16 mouse cellular contexts compared by ENCODE assay signal in the genomic region with DNA sequence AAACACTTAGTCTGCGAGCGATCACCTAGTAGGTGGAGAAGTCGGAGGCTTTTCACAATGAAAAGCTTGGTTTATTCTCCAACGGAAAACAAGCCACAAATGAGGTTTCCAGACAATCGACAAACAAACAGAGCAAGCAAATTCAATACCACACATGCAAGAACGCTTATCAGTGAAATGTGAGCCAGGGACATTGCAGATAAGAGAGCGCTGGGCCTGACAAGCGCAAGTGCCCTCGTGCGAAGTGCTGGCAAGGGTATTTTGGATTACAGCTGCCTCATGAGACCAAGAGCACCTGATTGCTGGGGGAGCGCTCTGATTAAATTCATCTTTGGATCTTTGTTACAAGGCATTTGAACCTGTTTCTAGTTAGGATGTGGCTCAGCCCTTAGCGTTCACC. TPM values are rescaled to one million over a fixed set of nuclear protein-coding genes. Genes with fewer than 3 reads are reported as not detected.
DNase-seq lines count a peak whose midpoint lies in the region; ATAC-seq and TF ChIP-seq lines count a peak whose summit lies in the region.
"Had no signal": no experiment of that assay in that cellular context is flagged by ENCODE, and none has a peak within 500 bp of the region (broad histone marks: within the 10 kb centered on the region; RNA-seq: fewer than 3 reads in every experiment).

No protein-coding gene starts in this region.

- H3K36me3 ChIP-seq in MEL (ENCODE audit: control insufficient read depth in 1 of 2, insufficient read depth in 2 of 2, low read length in 2 of 2): peaks cover 0 to 13% of the 10 kb centered on the region in 2 experiments; a peak in 2 of 4 replicates
- no peaks in the 10 kb centered on the region for H3K36me3 ChIP-seq in liver, embryonic 15.5 days (replicated peaks)
- H3K36me3 ChIP-seq: hindbrain, embryonic 13.5 days; kidney, embryonic 15.5 days; limb, embryonic 13.5 days had no signal

- H3K27ac ChIP-seq in MEL (ENCODE audit: control insufficient read depth, low read depth, low read length): no peak overlapping the region
- H3K27ac ChIP-seq in liver, embryonic 15.5 days (replicated peaks): no peak overlapping the region
- H3K27ac ChIP-seq: hindbrain, embryonic 13.5 days; kidney, embryonic 15.5 days; limb, embryonic 13.5 days had no signal

- TF ChIP-seq CTCF in MEL (IDR thresholded peaks at IDR 0.05 in 2 of 3, conservative IDR thresholded peaks at IDR 0.05 in 1 of 3; ENCODE audit: control insufficient read depth in 1 of 3, insufficient read depth in 1 of 3, low read depth in 2 of 3, low read length in 3 of 3, poor library complexity in 1 of 3, severe bottlenecking in 1 of 3): no peak

- TF ChIP-seq POLR2A in MEL (IDR thresholded peaks at IDR 0.05; ENCODE audit: control insufficient read depth in 1 of 2, insufficient read depth in 1 of 2, low read depth in 1 of 2, low read length in 2 of 2, poor library complexity in 1 of 2): no peak

- H3K9ac ChIP-seq in MEL (ENCODE audit: control insufficient read depth, low read depth, low read length, poor library complexity, severe bottlenecking): no peak overlapping the region
- no peak overlapping the region for H3K9ac ChIP-seq in liver, embryonic 15.5 days
- H3K9ac ChIP-seq: hindbrain, embryonic 13.5 days; kidney, embryonic 15.5 days; limb, embryonic 13.5 days had no signal

- no peak for TF ChIP-seq RAD21 in MEL (IDR thresholded peaks at IDR 0.05; ENCODE audit: low read depth, low read length)

- intact Hi-C loops in heart, postnatal 10 days (cut with DNase I): no loop called here

- peak; percentile 79 to 82 for TF ChIP-seq EP300 in MEL (IDR thresholded peaks at IDR 0.05; ENCODE audit: low read depth in 1 of 2, low read length in 2 of 2)

- peak overlapping the region; percentile 6 to 25; a peak in 2 of 4 replicates for H3K4me3 ChIP-seq in MEL (ENCODE audit: control insufficient read depth in 1 of 2, insufficient read depth in 1 of 2, low read depth in 2 of 2, low read length in 2 of 2)
- no peak overlapping the region for H3K4me3 ChIP-seq in liver, embryonic 15.5 days (replicated peaks)
- H3K4me3 ChIP-seq: hindbrain, embryonic 13.5 days; kidney, embryonic 15.5 days; limb, embryonic 13.5 days had no signal

- peaks cover 3 to 16% of the 10 kb centered on the region in 2 experiments for H3K4me1 ChIP-seq in MEL (ENCODE audit: control insufficient read depth in 1 of 2, insufficient read depth in 2 of 2, low read length in 2 of 2)
- peaks cover 16% of the 10 kb centered on the region for H3K4me1 ChIP-seq in liver, embryonic 15.5 days (replicated peaks)
- H3K4me1 ChIP-seq: hindbrain, embryonic 13.5 days; kidney, embryonic 15.5 days had no signal

- H3K79me2 ChIP-seq in MEL (ENCODE audit: control insufficient read depth, insufficient read depth, low read length, poor library complexity): no peaks in the 10 kb centered on the region

- peak overlapping the region; percentile 39 for H3K4me2 ChIP-seq in liver, embryonic 15.5 days
- H3K4me2 ChIP-seq: hindbrain, embryonic 13.5 days; kidney, embryonic 15.5 days; limb, embryonic 13.5 days; midbrain, embryonic 11.5 days had no signal

- 12% methylated on average over 12 of the region's 12 CpGs for WGBS in liver, embryonic 15.5 days (ENCODE audit: insufficient replicate concordance)

- ATAC-seq in liver, embryonic 15.5 days (ENCODE audit: insufficient read depth): peak; percentile 65
- ATAC-seq: forebrain, embryonic 14.5 days had no signal

- no peaks in the 10 kb centered on the region for H3K27me3 ChIP-seq in MEL (ENCODE audit: control insufficient read depth in 1 of 2, insufficient read depth in 2 of 2, low read length in 2 of 2)
- no peaks in the 10 kb centered on the region for H3K27me3 ChIP-seq in liver, embryonic 15.5 days
- H3K27me3 ChIP-seq: CH12.LX; hindbrain, embryonic 13.5 days; kidney, embryonic 15.5 days; limb, embryonic 13.5 days had no signal

- peak; percentile 67 for DNase-seq in MEL (ENCODE audit: low read depth, low spot score)
- peak; percentile 49 to 70 for DNase-seq in heart, adult 18-20 months
- DNase-seq in heart, postnatal 10 days: peak; percentile 33 to 64
- DNase-seq in kidney, adult 11 months: no peak
- DNase-seq in adrenal gland, adult 8-10 months: no peak
- no peak for DNase-seq in layer of hippocampus, postnatal 14 days (ENCODE audit: low spot score in 2 of 2)
- DNase-seq: adrenal gland, postnatal 10 days; cerebellum, postnatal 25 days; gastrocnemius, postnatal 14 days had no signal

- no peaks in the 10 kb centered on the region for H3K9me3 ChIP-seq in MEL (replicated peaks; ENCODE audit: insufficient read depth, low read length)
- H3K9me3 ChIP-seq in liver, embryonic 15.5 days (replicated peaks): no peaks in the 10 kb centered on the region
- H3K9me3 ChIP-seq: hindbrain, embryonic 13.5 days; kidney, embryonic 15.5 days; limb, embryonic 13.5 days had no signal

TF ChIP-seq in MEL, 35 proteins besides CTCF, POLR2A, EP300 and RAD21:
- TF ChIP-seq TAL1 (IDR thresholded peaks at IDR 0.05; ENCODE audit: low read length) (peak; percentile 17; the same call in 1 of the 2 replicates), CHD2 (IDR thresholded peaks at IDR 0.05; ENCODE audit: low read length) (no peak), UBTF (IDR thresholded peaks at IDR 0.05; ENCODE audit: borderline replicate concordance, insufficient read depth, low read depth, low read length) (no peak), NRF1 (IDR thresholded peaks at IDR 0.05; ENCODE audit: insufficient read depth, low read depth, low read length, poor library complexity, severe bottlenecking) (no peak), USF1 (IDR thresholded peaks at IDR 0.05; ENCODE audit: low read depth, low read length) (no peak; the same call in 1 of the 2 replicates), GABPA (IDR thresholded peaks at IDR 0.05; ENCODE audit: low read depth, low read length) (no peak), HCFC1 (IDR thresholded peaks at IDR 0.05; ENCODE audit: low read depth, low read length) (no peak), ZC3H11A (IDR thresholded peaks at IDR 0.05; ENCODE audit: low read depth, low read length) (no peak), GATA1 (IDR thresholded peaks at IDR 0.05; ENCODE audit: low read depth, low read length) (peak; percentile 93), SIN3A (IDR thresholded peaks at IDR 0.05; ENCODE audit: low read length) (peak; percentile 68), MYC (IDR thresholded peaks at IDR 0.05; ENCODE audit: low read depth, low read length) (peak; percentile 71; the same call in 1 of the 2 replicates), MXI1 (IDR thresholded peaks at IDR 0.05; ENCODE audit: low read depth, low read length) (peak; percentile 63), ETS1 (IDR thresholded peaks at IDR 0.05; ENCODE audit: low read depth, low read length) (peak; percentile 81), MAFK (IDR thresholded peaks at IDR 0.05; ENCODE audit: borderline replicate concordance, low read depth, low read length) (peak; percentile 65; the same call in 1 of the 2 replicates), BHLHE40 (IDR thresholded peaks at IDR 0.05; ENCODE audit: borderline replicate concordance, low read depth, low read length) (peak; percentile 90), TCF12 (IDR thresholded peaks at IDR 0.05; ENCODE audit: low read depth, low read length) (peak; percentile 84), NELFE (IDR thresholded peaks at IDR 0.05; ENCODE audit: low read depth, low read length) (no peak), RCOR1 (IDR thresholded peaks at IDR 0.05; ENCODE audit: low read depth, low read length) (peak; percentile 83), JUND (IDR thresholded peaks at IDR 0.05; ENCODE audit: low read depth, low read length) (no peak), MYB (IDR thresholded peaks at IDR 0.05; ENCODE audit: low read depth, low read length) (0 out of 2 replicates have a peak, but pooled peaks have one; percentile 35)

RNA-seq across cellular contexts. Expression of a gene that starts 7.0 kb away (rescaled TPM):
- total RNA-seq in MEL (2012; rRNA removed): 35.5 and 42.3 TPM in 2 replicates
- polyA plus RNA-seq in MEL (2012; ENCODE audit: insufficient read depth in 1 of 2, insufficient read length in 2 of 2, low read depth in 1 of 2, low replicate concordance in 2 of 2, missing spikeins in 1 of 2): 10 to 100 TPM in 1 of 2 experiments, not detected in 1; 40.0 TPM
- total RNA-seq in heart, adult 18-20 months (2021): 10 to 100 TPM; 23.3 to 23.7 TPM
- total RNA-seq in heart, postnatal 10 days (2021): 10 to 100 TPM; 28.3 to 29.5 TPM
- polyA plus RNA-seq in liver, embryonic 15.5 days (2015; fragmentation: Nextera tagmentation; extraction: Ambion mirVana): 42.6 and 46.4 TPM in 2 replicates
- total RNA-seq in adrenal gland, adult 8-10 months (2022): 10 to 100 TPM; 55.8 to 69.4 (median 63.2) TPM
- total RNA-seq in layer of hippocampus, postnatal 14 days (2021): 10 to 100 TPM; 40.6 to 41.5 TPM

RNA-seq across cellular contexts. Expression of a gene that starts 57.0 kb away (rescaled TPM):
- total RNA-seq in MEL (2012; rRNA removed): 11.7 and 15.2 TPM in 2 replicates
- 10 to 100 TPM in 1 of 2 experiments, not detected in 1; 25.6 TPM for polyA plus RNA-seq in MEL (2012; ENCODE audit: insufficient read depth in 1 of 2, insufficient read length in 2 of 2, low read depth in 1 of 2, low replicate concordance in 2 of 2, missing spikeins in 1 of 2)
- 10 to 100 TPM; 33.4 to 37.8 TPM for total RNA-seq in heart, adult 18-20 months (2021)
- 1 to 10 TPM; 3.8 to 6.1 TPM for total RNA-seq in heart, postnatal 10 days (2021)
- 12.7 and 13.7 TPM in 2 replicates for polyA plus RNA-seq in liver, embryonic 15.5 days (2015; fragmentation: Nextera tagmentation; extraction: Ambion mirVana)
- 10 to 100 TPM; 13.6 to 25.6 (median 19.1) TPM for total RNA-seq in adrenal gland, adult 8-10 months (2022)
- 1 to 10 TPM; 4.8 to 7.3 TPM for total RNA-seq in layer of hippocampus, postnatal 14 days (2021)

Comparison
In these comparisons a context has a peak if more than half of its experiments do, and no peak if none do; other contexts are left out.
1. DNase-seq: peak in MEL (single experiment), heart, adult 18-20 months (2 of 2) and heart, postnatal 10 days (2 of 2); none in kidney, adult 11 months (single experiment), adrenal gland, adult 8-10 months (single experiment) and layer of hippocampus, postnatal 14 days (0 of 2).